Mouse (Mus musculus) heart, postnatal 4 days (tissue): ENCODE data around the gene Vps36. TPM values are rescaled to one million over a fixed set of nuclear protein-coding genes. Genes with fewer than 3 reads are reported as not detected.

Source experiments
- DNase-seq: peaks from one replicate; pipeline ENCODE4 v3.0.0; 2021
- total RNA-seq, 2 experiments: library from RNA; stranded (reverse); gene quantifications; 2 replicates each; pipeline ENCODE4 v1.2.3; 2021

Gene Vps36
- 10 to 100 TPM; 31.4 to 34.2 TPM for total RNA-seq

- DNase-seq, result peak; percentile 93
These were observed at the start of gene Vps36 for GRCm38 (mm10) chr8:22192660-22193431. Gene Vps36, plus strand, starts transcription at chr8:22192809.

GRCm38 (mm10) chr8:22143764-22144491, 48.7 kb upstream of the Vps36 start:
- no peak for DNase-seq

- no peak for DNase-seq
These were observed 46.8 kb upstream of the Vps36 start for GRCm38 (mm10) chr8:22145831-22146230.

GRCm38 (mm10) chr8:22147706-22148366, 44.8 kb upstream of the Vps36 start:
- DNase-seq, result no peak

- DNase-seq, result no peak
These were observed 44.3 kb upstream of the Vps36 start for GRCm38 (mm10) chr8:22148367-22148740.

GRCm38 (mm10) chr8:22149643-22150344, 42.8 kb upstream of the Vps36 start:
- no peak for DNase-seq

- peak; percentile 31 for DNase-seq
These were observed 42.3 kb upstream of the Vps36 start for GRCm38 (mm10) chr8:22150345-22150663.

- DNase-seq, result no peak
These were observed 30.4 kb upstream of the Vps36 start for GRCm38 (mm10) chr8:22162206-22162605.

GRCm38 (mm10) chr8:22164431-22164830, 28.2 kb upstream of the Vps36 start:
- DNase-seq, result no peak

- no peak for DNase-seq
These were observed 27.1 kb upstream of the Vps36 start for GRCm38 (mm10) chr8:22165251-22166079.

GRCm38 (mm10) chr8:22166080-22166603, 26.5 kb upstream of the Vps36 start, which contains the start of gene Nek3:
Gene Nek3, minus strand, starts transcription at chr8:22166435.
- peak; percentile 88 for DNase-seq

GRCm38 (mm10) chr8:22169167-22169566, 23.4 kb upstream of the Vps36 start:
- DNase-seq, result no peak

- no peak for DNase-seq
These were observed 16.6 kb upstream of the Vps36 start for GRCm38 (mm10) chr8:22175966-22176365.

GRCm38 (mm10) chr8:22184884-22185283, 7.7 kb upstream of the Vps36 start:
- no peak for DNase-seq

GRCm38 (mm10) chr8:22185431-22186397, 6.9 kb upstream of the Vps36 start, which contains the start of gene Ckap2:
Gene Ckap2, minus strand, starts transcription at chr8:22185819.
- DNase-seq, result peak; percentile 94

- no peak for DNase-seq
These were observed 912 bp downstream of the Vps36 start for GRCm38 (mm10) chr8:22193432-22194010.

- DNase-seq, result no peak
These were observed 5.3 kb downstream of the Vps36 start for GRCm38 (mm10) chr8:22197914-22198313.

- DNase-seq, result no peak
These were observed 6.9 kb downstream of the Vps36 start for GRCm38 (mm10) chr8:22199481-22199880.

- DNase-seq, result no peak
These were observed 14.9 kb downstream of the Vps36 start for GRCm38 (mm10) chr8:22207535-22207934.

GRCm38 (mm10) chr8:22209012-22209411, 16.4 kb downstream of the Vps36 start:
- peak; percentile 27 for DNase-seq
